22 mouse cellular contexts compared by ENCODE assay signal in genomic region chr11:52225986-52226599, GRCm38 (mm10). TPM values are rescaled to one million over a fixed set of nuclear protein-coding genes. Genes with fewer than 3 reads are reported as not detected.
"Had no signal": no experiment of that assay in that cellular context is flagged by ENCODE, and none has a peak within 500 bp of the region (broad histone marks: within the 10 kb centered on the region; RNA-seq: fewer than 3 reads in every experiment).

No protein-coding gene starts in this region.

- H3K9me3 ChIP-seq: limb, embryonic 12.5 days; midbrain, embryonic 13.5 days; neural tube, embryonic 15.5 days had no signal

- H3K36me3 ChIP-seq: limb, embryonic 12.5 days; midbrain, embryonic 13.5 days; neural tube, embryonic 15.5 days had no signal

- H3K27me3 ChIP-seq: neural tube, embryonic 15.5 days had no signal

- H3K4me2 ChIP-seq: limb, embryonic 12.5 days; midbrain, embryonic 13.5 days; neural tube, embryonic 15.5 days had no signal

- H3K9ac ChIP-seq: limb, embryonic 12.5 days; liver, embryonic 14.5 days; midbrain, embryonic 13.5 days; neural tube, embryonic 15.5 days had no signal

- DNase-seq: kidney, adult 8-10 months; kidney, postnatal 36 days; liver; lung, adult 18-20 months; lung, postnatal 36 days; right cerebral cortex, adult 18-20 months; right cerebral cortex, postnatal 25 days had no signal

- H3K27ac ChIP-seq: layer of hippocampus, adult 2 months; limb, embryonic 12.5 days; liver, embryonic 14.5 days; midbrain, embryonic 13.5 days; neural tube, embryonic 15.5 days had no signal

- ATAC-seq: midbrain, embryonic 13.5 days had no signal

- H3K4me3 ChIP-seq: layer of hippocampus, adult 2 months; limb, embryonic 12.5 days; midbrain, embryonic 13.5 days; neural tube, embryonic 15.5 days had no signal

RNA-seq across cellular contexts. Expression of gene Olfr1371, which starts 12.3 kb away (rescaled TPM):
- total RNA-seq: layer of hippocampus, adult 2 months; layer of hippocampus, postnatal 10 days; left cerebral cortex, postnatal 36 days; megakaryocyte progenitor cell, adult 5-6 weeks; midbrain, postnatal 0 days had no signal
- polyA plus RNA-seq: intestine, embryonic 14.5 days; kidney, embryonic 16.5 days; limb, embryonic 12.5 days; liver, embryonic 14.5 days; lung, embryonic 16.5 days; midbrain, embryonic 13.5 days; midbrain, postnatal 0 days; neural tube, embryonic 11.5 days; neural tube, embryonic 15.5 days; small intestine, adult 2 months; stomach, embryonic 16.5 days had no signal
